Mouse (Mus musculus) lung, embryonic 16.5 days (tissue): ENCODE results near the gene Dido1. TPM values are rescaled to one million over a fixed set of nuclear protein-coding genes. Genes with fewer than 3 reads are reported as not detected.

ENCODE experiments used
- ATAC-seq: fragments of 200-750 bp; cut with Nextera tagmentation; 2 replicates; pipeline ENCODE4 v1.8.0; 2017; ENCODE audit warnings: low read depth, mild to moderate bottlenecking, moderate library complexity
- H3K27ac ChIP-seq: fragments of 300-500 bp; sonication (generic); 2 replicates; pipeline ENCODE4 v1.5.1; 2014; ENCODE audit warnings: mild to moderate bottlenecking, control low read depth, low read length
- H3K27me3 ChIP-seq: fragments of 300-500 bp; sonication (generic); 2 replicates; pipeline ENCODE4 v1.6.1; 2014; ENCODE audit warnings: low read depth, low read length, mixed read lengths; ENCODE audit not compliant: control insufficient read depth, insufficient read depth
- H3K36me3 ChIP-seq: fragments of 300-500 bp; sonication (generic); 2 replicates; pipeline ENCODE4 v1.6.1; 2014; ENCODE audit warnings: low read length; ENCODE audit not compliant: control insufficient read depth, insufficient read depth
- H3K4me1 ChIP-seq: fragments of 300-500 bp; sonication (generic); replicated peaks from 2 replicates; pipeline ENCODE4 v1.6.1; 2014; ENCODE audit warnings: low read length, mixed read lengths; ENCODE audit not compliant: control insufficient read depth, insufficient read depth
- H3K4me2 ChIP-seq: fragments of 300-500 bp; sonication (generic); 2 replicates; pipeline ENCODE4 v1.6.1; 2014; ENCODE audit warnings: low read depth, low read length, control low read depth
- H3K4me3 ChIP-seq: fragments of 300-500 bp; sonication (generic); 2 replicates; pipeline ENCODE4 v1.5.1; 2014; ENCODE audit warnings: mild to moderate bottlenecking, low read length, control low read depth
- H3K9ac ChIP-seq: fragments of 300-500 bp; sonication (generic); 2 replicates; pipeline ENCODE4 v1.6.1; 2014; ENCODE audit warnings: low read length, control low read depth
- H3K9me3 ChIP-seq: fragments of 300-500 bp; sonication (generic); 2 replicates; pipeline ENCODE4 v1.6.1; 2016; ENCODE audit warnings: low read length; ENCODE audit not compliant: control insufficient read depth
- WGBS: fragments of 180-500 bp; shearing (Covaris S2); extraction: QIAGEN DNeasy Blood & Tissue Kit; methylation state at CpG from one replicate; pipeline ENCODE4 v1.1.7; 2014; 5-methylcytosine and 5-hydroxymethylcytosine counted together
- polyA plus RNA-seq: library from polyadenylated mRNA; unstranded; fragments of >200 nt; fragmentation: Nextera tagmentation; extraction: Ambion mirVana; gene quantifications from 2 replicates; pipeline ENCODE4 v1.2.1, GENCODE M21; 2015

The Dido1 gene
- polyA plus RNA-seq, 1 experiment from 2014 or later = 28.2 TPM

DNA sequence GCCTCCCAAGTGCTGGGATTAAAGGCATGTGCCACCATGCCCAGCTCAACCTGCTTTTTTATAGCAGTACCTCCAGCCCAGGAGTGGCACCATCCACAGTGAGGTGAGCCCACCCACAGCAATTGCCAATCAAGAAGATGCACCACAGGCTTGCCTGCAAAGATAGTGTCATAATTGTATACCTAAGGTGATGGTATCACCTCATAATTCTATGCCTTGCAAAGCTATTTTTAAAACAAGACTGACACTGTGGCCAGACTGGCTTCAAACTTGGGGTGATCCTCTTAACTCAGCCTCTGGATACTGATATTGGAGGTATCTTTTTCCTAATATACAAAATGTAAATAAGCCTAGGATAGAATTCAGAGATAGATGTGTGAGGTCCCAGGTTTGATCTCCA, 66.2 kb downstream of the Dido1 start:
- H3K4me3 ChIP-seq = no peak overlapping the region
- H3K9ac ChIP-seq = no peak overlapping the region
- peaks cover 4% of the 10 kb centered on the region; the same call in 1 of the 2 replicates for H3K4me1 ChIP-seq
- H3K27ac ChIP-seq = no peak overlapping the region
- H3K4me2 ChIP-seq = no peak overlapping the region
- H3K9me3 ChIP-seq = peaks cover 13% of the 10 kb centered on the region
- no peak for ATAC-seq
- H3K36me3 ChIP-seq = no peaks in the 10 kb centered on the region
- peaks cover 41% of the 10 kb centered on the region for H3K27me3 ChIP-seq

GRCm38 (mm10) chr2:180642555-180643260, 67.1 kb downstream of the Dido1 start, which contains the start of gene Tcfl5:
Gene Tcfl5 (minus strand): TSS chr2:180642708.
- H3K4me2 ChIP-seq = peak within 1 kb of the TSS; percentile 48
- peaks cover 13% of the 10 kb centered on the region for H3K9me3 ChIP-seq
- peak; percentile 15; the same call in 1 of the 2 replicates for ATAC-seq
- 3% methylated on average over 6 of the region's 56 CpGs for WGBS
- no peak within 1 kb of the TSS for H3K9ac ChIP-seq
- H3K4me1 ChIP-seq = peaks cover 4% of the 10 kb centered on the region; the same call in 1 of the 2 replicates
- no peaks in the 10 kb centered on the region for H3K36me3 ChIP-seq
- peaks cover 41% of the 10 kb centered on the region for H3K27me3 ChIP-seq
- no peak within 1 kb of the TSS for H3K27ac ChIP-seq
- H3K4me3 ChIP-seq = peak within 1 kb of the TSS; percentile 39

DNA sequence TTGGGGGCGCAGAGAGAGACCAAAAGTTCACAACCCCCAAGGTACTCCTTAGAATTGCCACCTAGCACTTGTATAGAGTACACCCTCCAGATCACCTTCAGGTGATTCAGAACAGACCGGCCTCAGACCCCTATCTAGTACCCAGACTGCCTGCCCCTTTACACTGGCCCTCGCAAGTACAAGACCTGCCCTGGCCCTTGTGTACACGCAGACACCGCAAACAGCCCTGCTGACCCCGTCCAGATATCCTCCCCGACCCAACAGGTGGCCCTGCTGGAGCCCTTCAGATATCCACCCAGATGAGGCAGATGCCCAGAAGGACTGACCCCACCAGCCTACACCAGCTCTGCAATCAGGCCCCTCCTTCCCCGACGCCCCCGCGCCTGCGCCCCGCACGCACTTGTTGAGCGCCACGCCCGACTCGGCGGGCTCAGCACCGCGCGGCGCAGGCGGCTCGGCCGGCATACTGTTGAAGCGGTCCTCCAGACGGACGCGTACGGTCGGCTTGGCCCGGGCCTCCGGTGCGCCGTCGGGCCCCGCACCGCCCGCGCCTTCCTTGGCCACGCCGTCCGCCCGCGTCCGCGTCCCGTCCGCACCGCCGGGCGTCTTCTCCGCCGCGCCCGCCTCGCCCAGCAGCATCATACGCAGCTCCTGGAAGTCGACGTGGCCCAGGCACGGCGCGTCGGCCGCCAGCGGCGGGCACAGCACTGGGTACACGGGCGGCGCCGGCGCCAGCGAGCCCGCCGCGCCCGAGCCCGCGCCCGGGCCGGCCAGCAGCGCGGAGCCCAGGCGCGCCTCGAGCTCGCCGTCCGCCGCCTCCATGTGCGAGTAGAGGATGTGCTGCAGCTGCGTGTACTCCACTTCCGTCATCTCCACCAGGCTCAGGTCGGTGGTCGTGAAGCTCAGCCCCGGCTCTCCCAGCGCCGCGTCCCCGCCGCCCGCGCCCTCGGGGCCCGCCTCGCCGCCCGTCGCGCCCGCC, 67.9 kb downstream of the Dido1 start:
- ATAC-seq = peak; percentile 74
- H3K27me3 ChIP-seq = peaks cover 41% of the 10 kb centered on the region
- peak overlapping the region; percentile 48 for H3K4me2 ChIP-seq
- H3K27ac ChIP-seq = no peak overlapping the region
- no peak overlapping the region for H3K9ac ChIP-seq
- H3K36me3 ChIP-seq = no peaks in the 10 kb centered on the region
- peaks cover 13% of the 10 kb centered on the region for H3K9me3 ChIP-seq
- peak overlapping the region; percentile 39 for H3K4me3 ChIP-seq
- peaks cover 4% of the 10 kb centered on the region; the same call in 1 of the 2 replicates for H3K4me1 ChIP-seq
- WGBS = 1% methylated on average over 60 of the region's 112 CpGs

- H3K4me2 ChIP-seq = no peak overlapping the region
- 63% methylated on average over 2 of the region's 2 CpGs for WGBS
- no peak overlapping the region for H3K4me3 ChIP-seq
- no peak overlapping the region for H3K9ac ChIP-seq
- H3K9me3 ChIP-seq = no peaks in the 10 kb centered on the region
- no peak for ATAC-seq
- no peaks in the 10 kb centered on the region for H3K4me1 ChIP-seq
- no peaks in the 10 kb centered on the region for H3K27me3 ChIP-seq
- no peak overlapping the region for H3K27ac ChIP-seq
- no peaks in the 10 kb centered on the region for H3K36me3 ChIP-seq
Measured at GRCm38 (mm10) chr2:180611882-180612281, 97.9 kb downstream of the Dido1 start.

DNA sequence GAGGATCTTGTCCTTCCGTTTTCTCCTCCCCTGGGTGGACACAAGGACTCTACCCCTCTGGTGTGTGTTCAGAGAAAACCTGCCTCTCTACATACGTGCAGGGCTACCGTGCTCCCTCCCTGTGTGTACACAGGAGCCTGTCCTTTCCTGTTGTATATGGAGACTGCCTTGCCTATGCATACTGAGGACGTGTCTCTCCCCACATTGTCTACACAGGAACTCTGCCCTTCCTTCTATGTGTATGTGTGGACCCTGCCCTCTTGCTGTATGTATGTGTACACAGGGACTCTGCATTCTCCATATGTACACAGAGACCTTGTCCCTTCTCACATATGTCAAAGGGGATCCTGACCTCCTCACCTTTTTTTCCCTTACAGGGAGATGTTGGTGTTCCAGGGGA, 99.5 kb downstream of the Dido1 start:
- no peaks in the 10 kb centered on the region for H3K4me1 ChIP-seq
- H3K27me3 ChIP-seq = no peaks in the 10 kb centered on the region
- WGBS = 54% methylated on average over 4 of the region's 4 CpGs
- ATAC-seq = no peak
- H3K27ac ChIP-seq = no peak overlapping the region
- H3K9me3 ChIP-seq = no peaks in the 10 kb centered on the region
- no peaks in the 10 kb centered on the region for H3K36me3 ChIP-seq
- H3K4me3 ChIP-seq = no peak overlapping the region
- no peak overlapping the region for H3K4me2 ChIP-seq
- no peak overlapping the region for H3K9ac ChIP-seq

Other genes starting within 250 kb of the Dido1 start
- 0.43 and 0.98 TPM in 2 replicates for gene Ntsr1, start 210.0 kb downstream of the Dido1 start, polyA plus RNA-seq
- 27.4 and 28.7 TPM in 2 replicates for gene Mrgbp, start 128.7 kb downstream of the Dido1 start, polyA plus RNA-seq
- 46.9 and 51.8 TPM in 2 replicates for gene Ogfr, start 120.8 kb downstream of the Dido1 start, polyA plus RNA-seq
- 36.9 and 38.3 TPM in 2 replicates for gene Col9a3, start 112.2 kb downstream of the Dido1 start, polyA plus RNA-seq
- 0.15 TPM in 1 of 2 replicates, not detected in the other for gene Tcfl5, start 67.3 kb downstream of the Dido1 start, polyA plus RNA-seq
- 49.4 and 50.9 TPM in 2 replicates for gene Gid8, start 118 bp upstream of the Dido1 start, polyA plus RNA-seq
- 1.5 and 2.1 TPM in 2 replicates for gene Slc17a9, start 15.3 kb upstream of the Dido1 start, polyA plus RNA-seq
- not detected in 2 replicates for gene Bhlhe23, start 66.9 kb upstream of the Dido1 start, polyA plus RNA-seq
- 13.4 and 14.9 TPM in 2 replicates for gene Ythdf1, start 210.9 kb upstream of the Dido1 start, polyA plus RNA-seq
- 0.14 TPM in 1 of 2 replicates, not detected in the other for gene Birc7, start 219.0 kb upstream of the Dido1 start, polyA plus RNA-seq
- gene Nkain4, start 244.7 kb upstream of the Dido1 start, polyA plus RNA-seq = 98.4 and 106 TPM in 2 replicates